Mouse (Mus musculus) natural killer cell, adult 2 months (primary cell): Measurements from ENCODE around the gene Cradd.
A peak's percentile ranks its signal among the peaks of the same experiment; 100 is the strongest.

Experiments
- DNase-seq, 2 experiments: peaks; one replicate each; pipeline ENCODE4 v3.0.0; 2022; ENCODE audit warnings: low spot score in 2 of 2

The Cradd gene

GRCm38 (mm10) chr10:95162691-95163374 lies 161.1 kb downstream of the Cradd start:
- DNase-seq: no peak

- DNase-seq: no peak
These were observed 164.2 kb downstream of the Cradd start for GRCm38 (mm10) chr10:95159675-95160256.

- DNase-seq: no peak
These were observed 167.5 kb downstream of the Cradd start for GRCm38 (mm10) chr10:95156410-95156809.

- DNase-seq: no peak
These were observed 169.3 kb downstream of the Cradd start for GRCm38 (mm10) chr10:95154675-95155074.

- no peak for DNase-seq
These were observed 170.7 kb downstream of the Cradd start for GRCm38 (mm10) chr10:95153224-95153623.

GRCm38 (mm10) chr10:95152503-95152989 lies 171.4 kb downstream of the Cradd start:
- DNase-seq: no peak

GRCm38 (mm10) chr10:95151012-95151768 lies 172.7 kb downstream of the Cradd start:
- peak in 1 of 2 experiments; percentile 48 for DNase-seq

GRCm38 (mm10) chr10:95149666-95150065 lies 174.3 kb downstream of the Cradd start:
- DNase-seq: no peak

- no peak for DNase-seq
These were observed 175.3 kb downstream of the Cradd start for GRCm38 (mm10) chr10:95148641-95149040.

- no peak for DNase-seq
These were observed 176.6 kb downstream of the Cradd start for GRCm38 (mm10) chr10:95147136-95147901.

- no peak for DNase-seq
These were observed 177.4 kb downstream of the Cradd start for GRCm38 (mm10) chr10:95146491-95146890.

GRCm38 (mm10) chr10:95145204-95145926 lies 178.6 kb downstream of the Cradd start:
- no peak for DNase-seq

GRCm38 (mm10) chr10:95144414-95145130 lies 179.4 kb downstream of the Cradd start:
- no peak for DNase-seq

- DNase-seq: no peak
These were observed 180.4 kb downstream of the Cradd start for GRCm38 (mm10) chr10:95143446-95144114.

- no peak for DNase-seq
These were observed 181.0 kb downstream of the Cradd start for GRCm38 (mm10) chr10:95142844-95143435.

- DNase-seq: no peak
These were observed 182.9 kb downstream of the Cradd start for GRCm38 (mm10) chr10:95141075-95141474.

GRCm38 (mm10) chr10:95140191-95140590 lies 183.7 kb downstream of the Cradd start:
- DNase-seq: no peak

GRCm38 (mm10) chr10:95139645-95140044 lies 184.3 kb downstream of the Cradd start:
- DNase-seq: no peak

GRCm38 (mm10) chr10:95133057-95133456 lies 190.9 kb downstream of the Cradd start:
- no peak for DNase-seq
